Mouse (Mus musculus) hindbrain, postnatal 0 days (tissue): ENCODE results near the gene Mysm1. TPM values are rescaled to one million over a fixed set of nuclear protein-coding genes. Genes with fewer than 3 reads are reported as not detected.

Experiments
- ATAC-seq: fragments of 200-750 bp; cut with Nextera tagmentation; 2 replicates; pipeline ENCODE4 v1.8.0; 2017; ENCODE audit warnings: mild to moderate bottlenecking, moderate TSS enrichment, moderate library complexity
- DNase-seq: peaks from one replicate; pipeline ENCODE4 v3.0.0-alpha.2; 2015; ENCODE audit warnings: low spot score
- H3K27ac ChIP-seq: fragments of 300-500 bp; sonication (generic); 2 replicates; pipeline ENCODE4 v1.5.1; 2014; ENCODE audit warnings: mild to moderate bottlenecking
- H3K27me3 ChIP-seq: fragments of 300-500 bp; sonication (generic); 2 replicates; pipeline ENCODE4 v1.6.1; 2014; ENCODE audit warnings: low read length, mixed read lengths; ENCODE audit not compliant: insufficient read depth
- H3K36me3 ChIP-seq: fragments of 300-500 bp; sonication (generic); 2 replicates; pipeline ENCODE4 v1.6.1; 2014; ENCODE audit warnings: low read length, mixed read lengths; ENCODE audit not compliant: insufficient read depth
- H3K4me1 ChIP-seq: fragments of 300-500 bp; sonication (generic); 2 replicates; pipeline ENCODE4 v1.6.1; 2014; ENCODE audit warnings: antibody characterized with exemption, low read length, mixed read lengths; ENCODE audit not compliant: insufficient read depth
- H3K4me2 ChIP-seq: fragments of 300-500 bp; sonication (generic); 2 replicates; pipeline ENCODE4 v1.6.1; 2014; ENCODE audit warnings: low read depth, mild to moderate bottlenecking, low read length, moderate library complexity, mixed read lengths
- H3K4me3 ChIP-seq: fragments of 300-500 bp; sonication (generic); 2 replicates; pipeline ENCODE4 v1.5.1; 2014; ENCODE audit warnings: low read length
- H3K9ac ChIP-seq: fragments of 300-500 bp; sonication (generic); replicated peaks from 2 replicates; pipeline ENCODE4 v1.6.1; 2014; ENCODE audit warnings: mild to moderate bottlenecking, low read length, moderate library complexity, mixed read lengths
- H3K9me3 ChIP-seq: fragments of 300-500 bp; sonication (generic); 2 replicates; pipeline ENCODE4 v1.6.1; 2016; ENCODE audit warnings: low read length, mixed read lengths
- CTCF ChIP-seq: IDR thresholded peaks from 2 replicates; pipeline ENCODE4 v1.5.1; 2016; ENCODE audit warnings: antibody characterized with exemption, control low read depth, low read depth
- WGBS: fragments of 180-500 bp; shearing (Covaris S2); extraction: QIAGEN DNeasy Blood & Tissue Kit; methylation state at CpG from one replicate; pipeline ENCODE4 v1.1.7; 2014; 5-methylcytosine and 5-hydroxymethylcytosine counted together
- polyA plus RNA-seq: library from polyadenylated mRNA; unstranded; fragments of >200 nt; fragmentation: Nextera tagmentation; extraction: Ambion mirVana; gene quantifications from 2 replicates; pipeline ENCODE4 v1.2.1, GENCODE M21; 2015
- total RNA-seq: library from RNA; depleted of rRNA; stranded (reverse); fragments of >200 nt; gene quantifications from 2 replicates; pipeline ENCODE4 v1.2.3, GENCODE M21; 2014; rRNA removed

The Mysm1 gene
- total and polyA plus RNA-seq, 2 experiments from 2014 or later: 18.9 to 31.1 TPM

GRCm38 (mm10) chr4:94973321-94973720, 5.6 kb downstream of the Mysm1 start:
- ATAC-seq (no peak), DNase-seq (no peak)
- Histone ChIP-seq H3K4me3 (no peak overlapping the region), H3K36me3 (peaks cover 9% of the 10 kb centered on the region; the same call in 1 of the 2 replicates), H3K27ac (no peak overlapping the region), H3K4me2 (no peak overlapping the region), H3K4me1 (peaks cover 10% of the 10 kb centered on the region), H3K9ac (no peak overlapping the region), H3K27me3 (no peaks in the 10 kb centered on the region), H3K9me3 (no peaks in the 10 kb centered on the region)
- no peak for TF ChIP-seq CTCF
- 88% methylated on average over 2 of the region's 2 CpGs for WGBS

GRCm38 (mm10) chr4:94952773-94953172, 26.1 kb downstream of the Mysm1 start:
- no peaks in the 10 kb centered on the region for H3K27me3 ChIP-seq
- no peak overlapping the region for H3K9ac ChIP-seq
- peaks cover 43% of the 10 kb centered on the region for H3K36me3 ChIP-seq
- no peak overlapping the region for H3K4me2 ChIP-seq
- H3K9me3 ChIP-seq: no peaks in the 10 kb centered on the region
- no peak overlapping the region for H3K4me3 ChIP-seq
- no peak for TF ChIP-seq CTCF
- DNase-seq (no peak), ATAC-seq (no peak)
- WGBS: 91% methylated on average over 3 of the region's 3 CpGs
- no peak overlapping the region for H3K27ac ChIP-seq
- no peaks in the 10 kb centered on the region for H3K4me1 ChIP-seq

- Histone ChIP-seq H3K4me1 (no peaks in the 10 kb centered on the region), H3K9me3 (no peaks in the 10 kb centered on the region), H3K4me2 (no peak overlapping the region), H3K36me3 (peaks cover 17% of the 10 kb centered on the region; the same call in 1 of the 2 replicates), H3K27ac (no peak overlapping the region), H3K27me3 (no peaks in the 10 kb centered on the region), H3K9ac (no peak overlapping the region), H3K4me3 (no peak overlapping the region)
- TF ChIP-seq CTCF: no peak
- DNase-seq (no peak), ATAC-seq (no peak)
- WGBS: 81% methylated on average over 11 of the region's 11 CpGs
Measured at GRCm38 (mm10) chr4:94941221-94941855, 37.6 kb downstream of the Mysm1 start.

- TF ChIP-seq CTCF: no peak
- no peaks in the 10 kb centered on the region for H3K4me1 ChIP-seq
- H3K27me3 ChIP-seq: no peaks in the 10 kb centered on the region
- no peaks in the 10 kb centered on the region for H3K36me3 ChIP-seq
- no peak within 1 kb of the TSS for H3K4me3 ChIP-seq
- ATAC-seq: no peak
- H3K9ac ChIP-seq: no peak within 1 kb of the TSS
- H3K4me2 ChIP-seq: no peak within 1 kb of the TSS
- no peak within 1 kb of the TSS for H3K27ac ChIP-seq
- no peak for DNase-seq
- no peaks in the 10 kb centered on the region for H3K9me3 ChIP-seq
Measured at GRCm38 (mm10) chr4:94928743-94929142, 50.2 kb downstream of the Mysm1 start, which contains the start of gene Eqtn. Gene Eqtn, minus strand, starts transcription at chr4:94928843.

- H3K36me3 ChIP-seq: no peaks in the 10 kb centered on the region
- ATAC-seq (no peak), DNase-seq (no peak)
- H3K27ac ChIP-seq: no peak overlapping the region
- H3K4me2 ChIP-seq: no peak overlapping the region
- H3K9me3 ChIP-seq: no peaks in the 10 kb centered on the region
- H3K4me1 ChIP-seq: no peaks in the 10 kb centered on the region
- TF ChIP-seq CTCF: no peak
- 67% methylated on average over 3 of the region's 3 CpGs for WGBS
- H3K4me3 ChIP-seq: no peak overlapping the region
- H3K9ac ChIP-seq: no peak overlapping the region
- H3K27me3 ChIP-seq: no peaks in the 10 kb centered on the region
Measured at GRCm38 (mm10) chr4:94901780-94902179, 77.1 kb downstream of the Mysm1 start.

- TF ChIP-seq CTCF: peak; percentile 59
- H3K4me1 ChIP-seq: no peaks in the 10 kb centered on the region
- H3K9me3 ChIP-seq: no peaks in the 10 kb centered on the region
- H3K27me3 ChIP-seq: no peaks in the 10 kb centered on the region
- no peaks in the 10 kb centered on the region for H3K36me3 ChIP-seq
- DNase-seq (peak; percentile 58), ATAC-seq (no peak)
- H3K9ac ChIP-seq: no peak overlapping the region
- H3K4me2 ChIP-seq: no peak overlapping the region
- WGBS: 30% methylated on average over 2 of the region's 2 CpGs
- H3K27ac ChIP-seq: no peak overlapping the region
- no peak overlapping the region for H3K4me3 ChIP-seq
Measured at GRCm38 (mm10) chr4:94900744-94901143, 78.2 kb downstream of the Mysm1 start.

Other genes with a start within 250 kb of the Mysm1 start
- 6.8 and 8.4 TPM in 2 replicates for gene Tek, start 239.8 kb downstream of the Mysm1 start, total RNA-seq
- 6.7 and 7.1 TPM in 2 replicates for gene Tek, start 239.8 kb downstream of the Mysm1 start, polyA plus RNA-seq
- not detected in 2 replicates for gene Eqtn, start 50.3 kb downstream of the Mysm1 start, total RNA-seq
- 0.34 and 0.37 TPM in 2 replicates for gene Eqtn, start 50.3 kb downstream of the Mysm1 start, polyA plus RNA-seq
- 74.4 and 86.4 TPM in 2 replicates for gene Jun, start 73.1 kb upstream of the Mysm1 start, total RNA-seq
- 57.5 and 59.9 TPM in 2 replicates for gene Jun, start 73.1 kb upstream of the Mysm1 start, polyA plus RNA-seq